Mouse (Mus musculus) adrenal gland, adult 2 months (tissue): ENCODE measurements at regions not wholly inside any gene's neighbourhood (a gene's known extent, or its start where the extent isn't known, plus 50 kb on each side); places are given as distances from the start of the nearest gene placed in this dataset.
A peak's percentile ranks its signal among the peaks of the same experiment; 100 is the strongest.

Experiments
- DNase-seq: peaks from one replicate; pipeline ENCODE4 v3.0.0; 2021

DNA sequence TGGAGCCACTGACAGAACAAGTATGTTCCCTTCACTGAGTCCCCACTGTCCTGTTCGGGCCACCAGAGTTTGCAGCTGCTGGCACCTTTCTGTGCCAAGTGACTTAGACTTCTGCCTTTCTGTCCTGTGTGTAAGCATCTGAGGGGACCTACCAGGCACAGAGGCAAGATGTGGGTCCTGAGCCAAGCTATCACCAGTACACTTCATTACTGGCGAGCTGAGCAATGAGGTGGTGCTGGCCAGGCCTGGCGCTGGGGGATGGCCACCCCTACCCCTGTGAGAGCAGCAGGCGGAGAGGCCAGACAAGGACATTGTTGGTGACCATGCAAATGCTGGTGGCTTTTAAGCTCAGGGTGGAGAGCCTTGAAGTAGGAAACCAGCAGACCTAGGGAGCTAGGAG lies 87.6 kb upstream of the Mrps6 start:
- DNase-seq: no peak

DNA sequence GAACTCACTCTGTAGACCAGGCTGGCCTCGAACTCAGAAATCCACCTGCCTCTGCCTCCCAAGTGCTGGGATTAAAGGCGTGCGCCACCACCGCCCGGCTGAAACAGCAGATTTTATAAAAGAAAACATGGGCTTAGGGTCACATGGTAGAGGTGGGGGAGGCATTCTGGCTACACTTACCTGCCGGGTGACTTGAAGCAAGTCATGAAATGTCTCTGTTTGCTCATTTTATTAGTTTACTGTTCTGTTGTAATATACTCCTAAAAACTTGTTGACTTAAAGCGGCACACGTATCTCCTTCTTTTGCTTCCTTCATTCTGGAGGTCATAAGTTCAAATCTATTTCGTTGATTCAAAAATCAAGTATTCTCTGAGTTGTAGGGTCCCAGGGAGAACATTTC lies 84.9 kb upstream of the Mrps6 start:
- DNase-seq: no peak

DNA sequence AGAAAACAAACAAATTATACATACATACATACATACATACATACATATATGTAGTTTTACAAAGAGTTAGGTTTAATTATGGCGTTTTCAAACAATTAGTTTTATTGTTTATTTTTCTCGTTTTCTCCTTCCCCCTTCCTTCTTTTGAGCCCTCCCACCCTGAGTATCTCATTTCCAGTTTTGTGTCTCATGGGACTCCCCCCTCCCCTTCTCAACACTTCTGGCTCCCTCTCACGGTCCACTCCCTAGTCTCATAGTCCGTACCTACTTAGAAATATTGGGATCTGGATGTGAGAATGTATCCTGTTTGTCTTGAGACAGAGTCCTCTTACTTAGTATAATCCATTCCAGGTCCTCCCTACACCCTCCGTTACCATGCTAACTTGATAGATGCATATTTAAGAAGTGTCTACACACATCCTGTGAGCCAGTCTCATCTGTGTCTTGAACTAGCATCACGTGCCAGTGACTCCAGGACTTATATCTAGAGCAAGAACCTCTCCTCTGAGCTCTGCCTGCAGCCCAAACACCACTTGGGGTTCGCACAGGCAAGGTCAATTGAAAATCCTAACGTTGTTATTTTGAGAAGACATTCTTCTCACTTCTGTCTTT lies 81.8 kb upstream of the Mrps6 start:
- DNase-seq: no peak

DNA sequence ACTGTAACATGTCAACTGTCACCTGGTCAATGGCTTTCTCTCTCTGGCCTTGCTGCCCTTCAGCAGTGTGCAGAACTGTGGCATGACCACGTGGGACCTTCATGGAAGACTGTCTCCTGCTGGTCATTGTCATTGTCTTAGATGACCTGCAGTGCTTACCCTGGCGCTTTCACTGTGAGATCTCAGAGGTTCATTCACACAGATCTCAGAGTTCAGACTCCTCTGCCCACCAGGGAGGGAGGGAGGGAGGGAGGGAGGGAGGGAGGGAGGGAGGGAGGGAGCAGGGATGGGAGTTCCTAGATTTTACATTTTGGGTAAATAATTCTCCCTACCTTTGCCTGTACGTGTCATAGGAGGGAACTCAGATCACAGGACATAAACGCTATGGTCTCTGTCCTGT lies 79.6 kb upstream of the Mrps6 start:
- DNase-seq: no peak

DNA sequence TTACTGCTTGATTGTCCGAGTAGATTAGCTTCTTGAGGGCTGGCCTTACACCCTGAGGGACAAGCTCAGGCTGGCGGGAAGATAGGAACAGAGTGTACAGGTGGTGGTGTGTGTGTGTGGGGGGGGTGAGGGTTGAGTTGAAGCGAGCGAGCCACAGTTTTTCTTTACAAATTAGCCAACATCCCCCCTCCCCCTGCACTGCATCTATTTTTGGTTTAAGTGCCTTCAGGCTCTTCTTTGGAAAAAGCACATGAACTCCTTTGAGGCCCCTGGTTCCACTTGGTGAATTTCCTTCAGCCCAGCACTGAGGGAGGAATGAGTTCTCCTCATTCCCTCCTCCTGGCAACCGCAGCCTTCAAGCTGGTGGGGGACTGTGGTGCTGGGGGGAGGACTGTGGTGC lies 79.2 kb upstream of the Mrps6 start:
- no peak for DNase-seq

DNA sequence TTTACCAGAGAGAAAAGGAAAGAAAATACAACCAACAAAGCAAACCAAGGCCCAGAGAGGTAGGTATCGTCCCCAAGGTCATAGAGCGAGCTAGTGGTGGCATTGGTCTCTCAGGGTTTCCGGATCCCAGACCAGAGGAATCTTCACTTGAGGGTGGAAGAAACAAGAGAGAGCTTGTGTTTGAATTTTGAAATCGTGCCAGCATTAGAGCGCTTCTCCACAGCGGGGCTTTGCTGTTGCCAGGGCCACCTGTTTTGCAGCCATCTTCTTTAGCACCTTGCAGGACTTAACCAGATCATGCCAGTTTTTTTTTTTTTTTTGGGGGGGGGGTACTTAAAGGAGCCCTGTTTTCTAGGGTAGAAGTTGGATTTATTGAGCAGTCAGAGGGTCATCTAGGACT lies 77.6 kb upstream of the Mrps6 start:
- no peak for DNase-seq

DNA sequence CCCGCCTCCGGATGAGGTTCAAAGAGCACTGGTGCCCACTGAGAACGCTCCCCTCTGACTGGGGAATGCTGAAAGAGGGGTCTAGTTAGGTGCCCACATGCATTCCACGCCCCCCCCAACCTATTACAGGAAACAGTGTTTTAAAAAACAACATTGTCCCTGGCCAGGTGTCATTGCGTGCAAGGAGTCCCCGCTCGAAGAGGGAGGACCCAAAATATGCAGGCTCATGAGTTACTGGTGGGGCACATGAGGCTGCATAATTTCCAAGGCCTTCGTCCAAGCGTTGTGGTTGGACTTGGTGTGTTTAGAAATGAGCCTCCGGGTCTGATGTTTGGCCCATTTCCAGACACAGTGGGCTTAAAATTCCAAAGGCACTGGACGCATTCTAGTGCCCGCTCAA lies 72.9 kb upstream of the Mrps6 start:
- DNase-seq: no peak

DNA sequence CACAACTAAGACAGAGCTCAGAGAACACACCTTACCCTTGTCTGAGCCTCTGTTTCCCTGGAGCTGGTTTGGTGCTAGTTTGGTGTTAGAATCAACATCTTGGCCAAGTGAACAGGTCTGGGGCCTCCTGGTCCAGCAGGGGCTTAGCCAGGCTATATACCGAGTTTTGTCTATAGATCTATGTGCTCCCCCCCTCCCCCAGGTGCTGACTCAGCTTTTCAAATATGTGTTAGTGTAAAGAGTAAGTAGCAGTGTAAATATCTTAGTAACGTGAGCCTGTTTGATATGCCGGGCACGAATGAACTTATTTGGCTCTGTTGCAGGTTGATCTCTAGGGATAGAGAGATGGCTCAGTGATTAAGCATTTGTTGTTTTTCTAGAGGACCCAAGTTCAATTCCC lies 68.7 kb upstream of the Mrps6 start:
- DNase-seq: no peak

DNA sequence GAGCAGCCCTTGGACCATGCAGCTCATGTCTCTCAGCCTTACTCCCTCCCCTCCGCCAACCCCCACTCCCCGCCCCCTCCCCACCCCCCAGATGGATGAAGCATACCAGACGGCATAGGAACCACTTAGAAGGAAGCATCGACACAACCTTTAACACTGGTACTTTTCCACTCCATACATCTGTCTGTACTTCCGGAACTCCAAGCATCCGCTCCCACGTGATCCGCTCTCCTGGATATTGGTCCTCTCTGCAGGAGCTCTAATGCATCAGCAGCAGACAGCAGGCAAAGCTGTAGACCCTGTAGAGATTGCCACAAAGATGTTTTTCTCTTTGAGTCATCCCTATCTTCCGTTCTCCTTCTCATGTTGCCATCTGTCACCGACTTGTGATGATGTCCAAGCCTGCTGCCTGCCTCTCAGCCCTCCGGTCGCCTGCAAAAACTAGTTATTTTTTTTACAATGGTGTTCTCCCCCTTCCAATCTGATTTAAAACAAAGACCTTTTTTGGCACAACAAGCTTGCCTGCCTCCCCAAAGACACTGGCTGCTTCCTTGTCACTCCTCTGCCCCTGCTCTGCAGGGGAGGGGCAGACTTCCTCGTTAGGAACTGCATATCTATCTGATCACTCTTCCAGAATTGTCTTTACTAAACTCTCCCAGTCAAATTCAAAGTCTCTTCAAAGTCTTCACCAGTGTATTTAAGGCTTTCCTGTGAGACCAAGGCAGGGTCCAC lies 62.4 kb upstream of the Mrps6 start:
- DNase-seq: peak; percentile 33

DNA sequence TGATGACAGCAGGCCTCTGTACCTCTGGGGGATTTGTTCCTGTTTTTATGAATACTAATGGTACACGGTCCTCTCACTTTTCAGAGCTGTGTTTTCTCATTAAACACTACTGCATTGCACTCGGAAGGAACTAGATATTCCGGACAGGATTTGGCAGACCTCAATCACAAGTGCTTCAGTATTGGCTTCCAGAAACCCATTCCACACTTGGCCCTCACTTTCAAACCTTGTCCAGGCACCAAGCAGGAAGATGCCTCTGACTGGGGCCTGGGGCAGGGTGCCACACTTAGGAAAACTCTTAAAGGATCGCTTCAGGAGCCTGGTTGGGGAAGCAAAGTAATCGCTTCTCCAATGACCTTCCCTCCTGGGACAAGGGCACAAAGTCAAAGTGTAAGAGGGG lies 50.7 kb upstream of the Mrps6 start:
- no peak for DNase-seq
